1 mouse cellular context compared by ENCODE assay signal in genomic region chr4:62505991-62506390, GRCm38 (mm10).
TF ChIP-seq lines count a peak whose summit lies in the region.

No protein-coding gene starts in this region.

TF ChIP-seq in CH12.LX, 34 proteins besides CTCF, POLR2A, EP300 and RAD21:
- no peak for TF ChIP-seq TCF12 (IDR thresholded peaks at IDR 0.05; ENCODE audit: low read depth, low read length)
- no peak for TF ChIP-seq IRF4 (IDR thresholded peaks at IDR 0.05; ENCODE audit: low read depth, low read length)
- 0 out of 2 replicates have a peak, but pooled peaks have one; percentile 39 for TF ChIP-seq MXI1 (IDR thresholded peaks at IDR 0.05; ENCODE audit: low read depth, low read length)
- no peak for TF ChIP-seq MYC (IDR thresholded peaks at IDR 0.05; ENCODE audit: low read depth, low read length)
- no peak for TF ChIP-seq BHLHE40 (IDR thresholded peaks at IDR 0.05; ENCODE audit: low read depth, low read length)
- no peak for TF ChIP-seq USF2 (conservative IDR thresholded peaks at IDR 0.05; ENCODE audit: low read depth, low read length)
- TF ChIP-seq RCOR1 (conservative IDR thresholded peaks at IDR 0.05; ENCODE audit: low read depth, low read length) = no peak
- 0 out of 2 replicates have a peak, but pooled peaks have one; percentile 20 for TF ChIP-seq ZMIZ1 (IDR thresholded peaks at IDR 0.05; ENCODE audit: low read depth, low read length)
- no peak for TF ChIP-seq ZNF384 (IDR thresholded peaks at IDR 0.05; ENCODE audit: low read depth, low read length)
